Mouse (Mus musculus) ES-E14 (cell line): ENCODE measurements at regions not wholly inside any gene's neighbourhood (a gene's known extent, or its start where the extent isn't known, plus 50 kb on each side); places are given as distances from the start of the nearest gene placed in this dataset.

ENCODE experiments used
- DNase-seq: peaks from one replicate; pipeline ENCODE4 v3.0.0-alpha.2; 2013; ENCODE audit warnings: low read depth, low spot score
- H3K27ac ChIP-seq: 2 replicates; pipeline ENCODE4 v1.5.1; 2012; ENCODE audit warnings: low read depth, mild to moderate bottlenecking, low read length, moderate library complexity, mixed read lengths; ENCODE audit not compliant: poor library complexity, insufficient read depth, severe bottlenecking
- H3K36me3 ChIP-seq: 2 replicates; pipeline ENCODE4 v1.6.1; 2012; ENCODE audit warnings: mild to moderate bottlenecking, low read length, moderate library complexity, mixed read lengths; ENCODE audit not compliant: control insufficient read depth, poor library complexity, insufficient read depth, severe bottlenecking
- H3K4me1 ChIP-seq, 2 experiments: fragments of 150-350 bp in 1 of 2; sonication (generic) in 1 of 2; 2 replicates each; pipeline ENCODE4 v1.6.1; 2012; ENCODE audit warnings: low read length in 2 of 2, mild to moderate bottlenecking in 1 of 2, mixed read lengths in 1 of 2; ENCODE audit not compliant: control insufficient read depth in 2 of 2, insufficient read depth in 2 of 2, poor library complexity in 1 of 2
- H3K4me3 ChIP-seq, 2 experiments: fragments of 150-350 bp in 1 of 2; sonication (generic) in 1 of 2; 2 replicates each; pipeline ENCODE4 v1.5.1; 2012; ENCODE audit warnings: low read length in 2 of 2, low read depth in 1 of 2, mild to moderate bottlenecking in 1 of 2, mixed read lengths in 1 of 2; ENCODE audit not compliant: insufficient read depth in 1 of 2, poor library complexity in 1 of 2, severe bottlenecking in 1 of 2
- H3K9ac ChIP-seq: 2 replicates; pipeline ENCODE4 v1.6.1; 2012; ENCODE audit warnings: low read depth, mild to moderate bottlenecking, low read length, mixed read lengths; ENCODE audit not compliant: poor library complexity, insufficient read depth, severe bottlenecking
- H3K9me3 ChIP-seq: fragments of 150-350 bp; sonication (generic); 2 replicates; pipeline ENCODE4 v1.6.1; 2012; ENCODE audit warnings: low read depth, mild to moderate bottlenecking, low read length; ENCODE audit not compliant: control insufficient read depth, insufficient read depth
- CHD2 ChIP-seq: IDR thresholded peaks from 2 replicates; pipeline ENCODE4 v1.6.1; 2014; ENCODE audit warnings: mild to moderate bottlenecking, low read depth, low read length, inconsistent platforms
- HCFC1 ChIP-seq: IDR thresholded peaks from 2 replicates; pipeline ENCODE4 v1.6.1; 2012; ENCODE audit warnings: low read length, inconsistent platforms, borderline replicate concordance; ENCODE audit not compliant: insufficient read depth
- MAFK ChIP-seq: IDR thresholded peaks from 2 replicates; pipeline ENCODE4 v1.6.1; 2014; ENCODE audit warnings: mild to moderate bottlenecking, low read depth, low read length, inconsistent platforms; ENCODE audit not compliant: insufficient read depth
- ZC3H11A ChIP-seq: IDR thresholded peaks from 2 replicates; pipeline ENCODE4 v1.6.1; 2012; ENCODE audit warnings: low read depth, mild to moderate bottlenecking, inconsistent platforms, low read length, borderline replicate concordance
- ZNF384 ChIP-seq: IDR thresholded peaks from 2 replicates; pipeline ENCODE4 v1.6.1; 2012; ENCODE audit warnings: low read depth, low read length, inconsistent platforms
- in situ Hi-C, 2 experiments: fragments of 600-800 bp; cut with MboI; formaldehyde crosslinking; loops; one replicate each; pipeline ENCODE4 v1.15.1; 2025; ENCODE audit warnings: low sequenced_read_pairs in 2 of 2, inconsistent platforms in 1 of 2; ENCODE audit not compliant: unreplicated experiment in 2 of 2

- Histone ChIP-seq H3K9me3 (no peaks in the 10 kb centered on the region), H3K4me1 (no peaks in the 10 kb centered on the region), H3K27ac (no peak overlapping the region), H3K9ac (no peak overlapping the region), H3K36me3 (no peaks in the 10 kb centered on the region), H3K4me3 (no peak overlapping the region)
- in situ Hi-C loops, result no loop called here
- no peak for DNase-seq
- no peak for TF ChIP-seq CHD2
- TF ChIP-seq HCFC1, result no peak
- TF ChIP-seq MAFK, result no peak
- no peak for TF ChIP-seq ZC3H11A
- no peak for TF ChIP-seq ZNF384
Observed at GRCm38 (mm10) chr14:71692752-71693437, 798.7 kb downstream of the Gm9195 start.

GRCm38 (mm10) chr14:71674564-71674963 is 817.1 kb downstream of the Gm9195 start:
- Histone ChIP-seq H3K9ac (no peak overlapping the region), H3K36me3 (no peaks in the 10 kb centered on the region), H3K4me3 (no peak overlapping the region), H3K4me1 (no peaks in the 10 kb centered on the region), H3K9me3 (no peaks in the 10 kb centered on the region), H3K27ac (no peak overlapping the region)
- TF ChIP-seq ZNF384, result no peak
- no peak for TF ChIP-seq MAFK
- TF ChIP-seq CHD2, result no peak
- TF ChIP-seq HCFC1, result no peak
- no peak for TF ChIP-seq ZC3H11A
- in situ Hi-C loops, result no loop called here
- no peak for DNase-seq

- TF ChIP-seq CHD2, result no peak
- Histone ChIP-seq H3K9ac (no peak overlapping the region), H3K27ac (no peak overlapping the region), H3K4me3 (no peak overlapping the region), H3K36me3 (no peaks in the 10 kb centered on the region), H3K9me3 (no peaks in the 10 kb centered on the region), H3K4me1 (no peaks in the 10 kb centered on the region)
- DNase-seq, result no peak
- in situ Hi-C loops, result no loop called here
Observed at GRCm38 (mm10) chr14:71673837-71674236, 817.8 kb downstream of the Gm9195 start.

- in situ Hi-C loops, result no loop called here
- Histone ChIP-seq H3K9me3 (no peaks in the 10 kb centered on the region), H3K36me3 (no peaks in the 10 kb centered on the region), H3K4me3 (no peak overlapping the region), H3K27ac (no peak overlapping the region), H3K9ac (no peak overlapping the region), H3K4me1 (no peaks in the 10 kb centered on the region)
- TF ChIP-seq ZC3H11A, result no peak
- no peak for TF ChIP-seq ZNF384
- no peak for TF ChIP-seq HCFC1
- no peak for TF ChIP-seq MAFK
- no peak for TF ChIP-seq CHD2
- no peak for DNase-seq
Observed at GRCm38 (mm10) chr14:71672481-71672880, 819.2 kb downstream of the Gm9195 start.

- Histone ChIP-seq H3K9ac (no peak overlapping the region), H3K36me3 (no peaks in the 10 kb centered on the region), H3K27ac (no peak overlapping the region), H3K4me3 (no peak overlapping the region), H3K9me3 (no peaks in the 10 kb centered on the region), H3K4me1 (no peaks in the 10 kb centered on the region)
- DNase-seq, result no peak
- TF ChIP-seq ZC3H11A (no peak), MAFK (no peak), HCFC1 (no peak)
- in situ Hi-C loops, result no loop called here
Observed at GRCm38 (mm10) chr14:71671994-71672393, 819.6 kb downstream of the Gm9195 start.
